Mouse (Mus musculus) stomach, postnatal 0 days (tissue): ENCODE measurements around the gene Kpnb1. TPM values are rescaled to one million over a fixed set of nuclear protein-coding genes. Genes with fewer than 3 reads are reported as not detected.
A peak's percentile ranks its signal among the peaks of the same experiment; 100 is the strongest.

Experiments
- ATAC-seq: fragments of 200-750 bp; cut with Nextera tagmentation; 2 replicates; pipeline ENCODE4 v1.8.0; 2017; ENCODE audit not compliant: low FRiP score, low TSS enrichment
- DNase-seq: peaks from one replicate; pipeline ENCODE4 v3.0.0-alpha.2; 2016; ENCODE audit warnings: low spot score
- H3K27ac ChIP-seq: fragments of 300-500 bp; sonication (generic); replicated peaks from 2 replicates; pipeline ENCODE4 v1.5.1; 2014; ENCODE audit warnings: mild to moderate bottlenecking, control low read depth
- H3K27me3 ChIP-seq: fragments of 300-500 bp; sonication (generic); 2 replicates; pipeline ENCODE4 v1.6.1; 2014; ENCODE audit warnings: low read length; ENCODE audit not compliant: control insufficient read depth, insufficient read depth
- H3K36me3 ChIP-seq: fragments of 300-500 bp; sonication (generic); 2 replicates; pipeline ENCODE4 v1.6.1; 2014; ENCODE audit warnings: low read length, mixed read lengths; ENCODE audit not compliant: control insufficient read depth, insufficient read depth
- H3K4me1 ChIP-seq: fragments of 300-500 bp; sonication (generic); replicated peaks from 2 replicates; pipeline ENCODE4 v1.6.1; 2014; ENCODE audit warnings: antibody characterized with exemption; ENCODE audit not compliant: control insufficient read depth, insufficient read depth
- H3K4me2 ChIP-seq: fragments of 300-500 bp; sonication (generic); replicated peaks from 2 replicates; pipeline ENCODE4 v1.6.1; 2014; ENCODE audit warnings: low read depth, mild to moderate bottlenecking, control low read depth, moderate library complexity
- H3K4me3 ChIP-seq: fragments of 300-500 bp; sonication (generic); 2 replicates; pipeline ENCODE4 v1.5.1; 2014; ENCODE audit warnings: low read depth, low read length, control low read depth
- H3K9ac ChIP-seq: fragments of 300-500 bp; sonication (generic); 2 replicates; pipeline ENCODE4 v1.6.1; 2014; ENCODE audit warnings: mild to moderate bottlenecking, low read length, control low read depth, mixed read lengths
- H3K9me3 ChIP-seq: fragments of 300-500 bp; sonication (generic); 2 replicates; pipeline ENCODE4 v1.6.1; 2016; ENCODE audit warnings: low read length; ENCODE audit not compliant: control insufficient read depth
- CTCF ChIP-seq: IDR thresholded peaks from 2 replicates; pipeline ENCODE4 v1.5.1; 2016; ENCODE audit warnings: antibody characterized with exemption, low read depth, mild to moderate bottlenecking, moderate library complexity
- EP300 ChIP-seq: optimal IDR thresholded peaks from 2 replicates; pipeline ENCODE3; 2016; ENCODE audit warnings: antibody characterized with exemption
- WGBS: fragments of 180-500 bp; shearing (Covaris S2); extraction: QIAGEN DNeasy Blood & Tissue Kit; methylation state at CpG from one replicate; pipeline ENCODE4 v1.1.7; 2014; 5-methylcytosine and 5-hydroxymethylcytosine counted together
- polyA plus RNA-seq: library from polyadenylated mRNA; unstranded; fragments of >200 nt; fragmentation: Nextera tagmentation; extraction: Ambion mirVana; gene quantifications from 2 replicates; pipeline ENCODE4 v1.2.1, GENCODE M21; 2015

The Kpnb1 gene
- polyA plus RNA-seq, 1 experiment from 2014 or later = 19.2 TPM

DNA sequence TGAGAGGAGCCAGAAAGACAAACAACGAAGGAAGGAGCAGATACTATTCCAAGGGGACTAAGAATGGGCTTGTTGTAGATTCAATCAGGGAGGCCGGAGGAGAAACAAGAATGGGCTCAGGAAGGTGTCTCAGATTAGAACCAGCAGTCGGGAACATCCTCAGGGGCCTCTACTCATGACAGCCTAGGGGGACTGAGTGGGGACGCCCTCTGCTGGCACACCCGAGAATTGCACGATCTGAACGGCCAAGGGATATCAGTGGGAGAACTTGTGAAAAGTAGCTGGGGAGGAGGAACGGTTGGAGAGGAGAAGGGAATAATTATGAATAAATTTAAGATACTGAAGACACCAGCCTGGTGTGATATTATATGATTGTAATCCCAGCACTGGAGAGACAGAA lies 41.0 kb downstream of the Kpnb1 start:
- ATAC-seq (no peak), DNase-seq (peak; percentile 78)
- WGBS = 6% methylated on average over 8 of the region's 8 CpGs
- H3K27ac ChIP-seq = no peak overlapping the region
- H3K36me3 ChIP-seq = no peaks in the 10 kb centered on the region
- no peaks in the 10 kb centered on the region for H3K9me3 ChIP-seq
- no peaks in the 10 kb centered on the region for H3K27me3 ChIP-seq
- H3K4me1 ChIP-seq = no peaks in the 10 kb centered on the region
- TF ChIP-seq EP300 (no peak), CTCF (peak; percentile 91)
- H3K4me2 ChIP-seq = peak overlapping the region; percentile 20; the same call in 1 of the 2 replicates
- H3K9ac ChIP-seq = no peak overlapping the region
- no peak overlapping the region for H3K4me3 ChIP-seq

DNA sequence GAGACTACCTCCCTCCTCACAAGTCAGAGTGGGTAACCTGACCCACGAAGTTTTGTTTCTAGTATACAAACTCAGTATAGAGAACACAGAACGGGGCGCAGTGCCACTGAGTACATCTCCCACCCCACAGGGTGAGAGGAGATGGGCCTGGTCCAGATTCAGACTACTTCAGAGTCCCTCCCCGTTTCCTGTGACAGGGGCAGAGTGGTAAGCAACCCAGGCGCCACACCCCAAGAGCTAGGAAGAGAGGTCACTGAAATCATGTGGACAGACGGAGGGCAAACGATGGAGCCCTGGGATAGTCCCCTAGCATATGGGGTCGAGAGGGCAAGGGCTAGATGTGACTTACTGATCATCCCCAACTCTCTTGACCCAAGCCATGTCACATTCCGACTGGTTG lies 41.7 kb downstream of the Kpnb1 start:
- no peak for ATAC-seq
- H3K4me1 ChIP-seq = no peaks in the 10 kb centered on the region
- H3K9me3 ChIP-seq = no peaks in the 10 kb centered on the region
- no peak overlapping the region for H3K4me2 ChIP-seq
- no peak for TF ChIP-seq CTCF
- no peak for TF ChIP-seq EP300
- H3K36me3 ChIP-seq = no peaks in the 10 kb centered on the region
- 0 out of 2 replicates have a peak overlapping the region, but pooled peaks have one; percentile 24 for H3K27ac ChIP-seq
- DNase-seq = no peak
- H3K27me3 ChIP-seq = no peaks in the 10 kb centered on the region
- 61% methylated on average over 9 of the region's 9 CpGs for WGBS
- H3K9ac ChIP-seq = no peak overlapping the region
- no peak overlapping the region for H3K4me3 ChIP-seq

DNA sequence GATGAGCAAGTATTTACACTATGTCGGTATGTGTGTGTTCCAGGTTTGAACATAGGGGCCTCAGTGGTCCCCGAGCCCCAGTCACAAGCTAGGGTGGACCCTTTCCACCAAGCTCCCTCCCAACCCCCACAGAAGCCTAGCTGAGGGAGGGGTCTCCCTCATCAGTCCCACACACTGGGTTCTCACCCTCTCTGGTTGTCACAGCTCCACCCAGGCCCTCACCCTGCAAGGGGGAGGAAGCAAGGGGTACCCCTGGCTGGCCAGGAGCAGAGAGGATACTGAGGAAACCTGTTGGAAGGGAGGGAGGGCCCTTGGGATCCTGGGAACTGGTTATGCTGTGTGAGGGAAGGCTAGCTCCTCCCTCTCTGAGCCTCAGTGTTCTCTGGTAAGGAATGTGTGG lies 42.4 kb downstream of the Kpnb1 start:
- DNase-seq (no peak), ATAC-seq (no peak)
- no peaks in the 10 kb centered on the region for H3K4me1 ChIP-seq
- no peak overlapping the region for H3K4me3 ChIP-seq
- 51% methylated on average over 2 of the region's 2 CpGs for WGBS
- H3K9ac ChIP-seq = no peak overlapping the region
- H3K27me3 ChIP-seq = no peaks in the 10 kb centered on the region
- TF ChIP-seq CTCF = no peak
- TF ChIP-seq EP300 = no peak
- no peak overlapping the region for H3K4me2 ChIP-seq
- no peaks in the 10 kb centered on the region for H3K9me3 ChIP-seq
- H3K27ac ChIP-seq = 0 out of 2 replicates have a peak overlapping the region, but pooled peaks have one; percentile 13
- H3K36me3 ChIP-seq = no peaks in the 10 kb centered on the region

DNA sequence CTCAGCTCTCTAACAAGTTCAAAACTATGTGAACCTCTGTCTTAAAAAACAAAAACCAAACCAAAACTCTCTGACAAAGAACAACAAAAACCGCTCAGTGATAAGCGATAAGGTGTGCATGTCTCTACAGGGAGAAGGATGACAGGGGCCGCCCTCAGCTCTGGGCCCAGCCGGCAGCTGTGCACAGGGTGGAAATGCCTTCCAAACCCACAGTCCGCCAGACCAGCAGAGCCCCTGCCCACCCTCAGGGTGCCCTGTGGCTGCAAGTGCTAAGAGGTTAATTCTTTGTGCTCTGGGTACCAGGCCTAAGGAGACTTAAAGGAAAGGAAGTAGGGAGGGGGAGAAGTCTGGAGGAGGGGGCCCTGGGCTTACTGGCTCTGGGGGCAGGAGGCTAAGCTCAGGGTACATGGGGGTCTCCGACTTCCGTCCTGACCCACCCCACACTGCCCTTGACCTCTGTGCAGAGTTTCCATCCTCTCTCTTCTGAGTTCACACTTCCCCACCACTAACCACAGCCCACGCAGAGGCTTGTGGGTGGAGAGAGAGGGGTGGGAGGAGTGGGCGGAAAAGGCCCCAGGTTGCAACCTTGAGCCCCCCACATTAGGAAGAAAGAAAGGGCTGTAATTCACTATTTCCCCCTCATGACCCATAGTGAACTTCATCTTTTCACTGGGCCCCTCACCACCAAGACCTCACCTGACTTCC lies 44.3 kb downstream of the Kpnb1 start:
- no peak overlapping the region for H3K27ac ChIP-seq
- 69% methylated on average over 9 of the region's 9 CpGs for WGBS
- TF ChIP-seq EP300 (no peak), CTCF (no peak)
- no peak for ATAC-seq
- no peak overlapping the region for H3K9ac ChIP-seq
- no peaks in the 10 kb centered on the region; the same call in 1 of the 2 replicates for H3K36me3 ChIP-seq
- no peaks in the 10 kb centered on the region for H3K9me3 ChIP-seq
- no peaks in the 10 kb centered on the region for H3K27me3 ChIP-seq
- no peak overlapping the region for H3K4me3 ChIP-seq
- no peak for DNase-seq
- H3K4me1 ChIP-seq = no peaks in the 10 kb centered on the region
- no peak overlapping the region for H3K4me2 ChIP-seq

DNA sequence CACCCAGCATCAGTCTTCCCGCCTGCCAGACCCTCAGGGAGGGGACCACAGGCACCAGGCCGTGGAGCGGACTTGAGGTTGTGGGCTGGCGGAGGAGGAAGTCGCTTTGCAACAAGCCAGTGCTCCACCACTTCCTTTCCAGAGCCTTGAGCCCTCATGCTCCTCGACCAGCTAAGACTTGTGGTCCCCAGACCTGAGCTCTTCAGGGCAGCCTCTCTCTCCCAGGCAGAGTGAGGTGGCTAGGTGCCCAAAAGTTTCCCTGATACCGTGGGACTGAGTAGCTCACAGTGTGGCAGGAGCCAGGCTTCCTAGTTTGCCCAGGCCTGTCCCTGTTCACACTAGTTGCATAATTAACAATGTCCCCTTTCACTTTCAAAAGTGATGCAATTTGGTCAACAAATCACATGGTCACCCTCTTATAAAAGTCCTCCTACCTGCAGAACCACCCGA lies 45.5 kb downstream of the Kpnb1 start:
- Histone ChIP-seq H3K4me1 (no peaks in the 10 kb centered on the region), H3K27me3 (no peaks in the 10 kb centered on the region), H3K4me2 (no peak overlapping the region), H3K9ac (no peak overlapping the region), H3K4me3 (no peak overlapping the region), H3K27ac (no peak overlapping the region), H3K9me3 (no peaks in the 10 kb centered on the region), H3K36me3 (no peaks in the 10 kb centered on the region; the same call in 1 of the 2 replicates)
- DNase-seq = no peak
- peak; percentile 64 for ATAC-seq
- 59% methylated on average over 8 of the region's 8 CpGs for WGBS
- TF ChIP-seq CTCF (no peak), EP300 (no peak)

DNA sequence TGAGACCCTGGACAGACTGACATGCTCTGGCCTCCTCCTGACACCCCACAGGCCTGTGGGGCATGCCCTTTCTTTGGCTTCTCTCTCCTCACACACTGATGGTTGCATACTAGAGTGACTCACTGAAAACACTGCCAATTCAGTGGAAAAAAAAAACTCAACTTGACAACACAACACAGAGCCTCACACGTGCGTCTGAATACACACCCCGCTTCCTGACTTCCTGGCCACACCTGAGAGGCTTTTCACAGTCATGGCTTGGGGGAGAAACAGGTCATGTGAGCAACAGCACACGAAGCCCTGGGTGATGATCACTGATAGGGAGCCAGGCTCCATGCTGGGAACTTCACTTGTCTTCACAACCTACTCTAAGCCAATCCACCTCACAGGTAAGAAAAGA lies 46.9 kb downstream of the Kpnb1 start:
- Histone ChIP-seq H3K4me3 (no peak overlapping the region), H3K27me3 (no peaks in the 10 kb centered on the region), H3K36me3 (no peaks in the 10 kb centered on the region; the same call in 1 of the 2 replicates), H3K4me2 (no peak overlapping the region), H3K9me3 (no peaks in the 10 kb centered on the region), H3K27ac (0 out of 2 replicates have a peak overlapping the region, but pooled peaks have one; percentile 8), H3K4me1 (no peaks in the 10 kb centered on the region), H3K9ac (no peak overlapping the region)
- DNase-seq (no peak), ATAC-seq (no peak)
- TF ChIP-seq CTCF (no peak), EP300 (no peak)
- WGBS = 53% methylated on average over 4 of the region's 4 CpGs
